Mouse (Mus musculus): ENCODE data around the gene Abcc6. TPM values are rescaled to one million over a fixed set of nuclear protein-coding genes. Genes with fewer than 3 reads are reported as not detected.
A peak's percentile ranks its signal among the peaks of the same experiment; 100 is the strongest.

The Abcc6 gene
- polyA plus RNA-seq, 1 experiment from 2014 or later: 0.87 TPM

DNA sequence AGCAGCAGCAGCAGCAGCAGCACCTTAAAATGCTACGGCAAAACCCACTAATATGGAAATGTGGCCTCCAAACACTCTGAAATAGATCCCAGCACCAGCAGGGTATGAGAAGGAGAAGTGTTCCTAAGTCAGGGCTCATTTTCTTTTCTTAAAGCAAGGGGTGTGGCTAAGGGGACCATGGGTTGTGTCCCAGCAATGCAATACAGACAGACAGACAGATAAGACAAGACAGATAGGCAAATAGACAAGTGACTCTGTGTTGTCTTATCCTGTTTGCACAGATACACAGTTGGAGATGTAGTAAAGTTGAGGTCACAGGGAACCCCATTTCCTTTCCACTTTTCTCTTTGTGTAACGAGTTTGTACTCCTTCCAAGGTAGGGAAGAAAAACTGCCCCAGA is 973 bp upstream of the Abcc6 start:
- WGBS: 63% methylated on average over 2 of the region's 2 CpGs
- H3K36me3 ChIP-seq (ENCODE audit: insufficient read depth, low read length): no peaks in the 10 kb centered on the region
- H3K27me3 ChIP-seq (ENCODE audit: insufficient read depth, low read length): no peaks in the 10 kb centered on the region
- no peak overlapping the region for H3K27ac ChIP-seq (ENCODE audit: low read length)
- peaks cover 13% of the 10 kb centered on the region for H3K4me1 ChIP-seq (ENCODE audit: insufficient read depth, low read length)
- no peak overlapping the region for H3K4me3 ChIP-seq (ENCODE audit: low read length)
- no peaks in the 10 kb centered on the region for H3K9me3 ChIP-seq (ENCODE audit: low read length)
- H3K9ac ChIP-seq (replicated peaks; ENCODE audit: low read length): no peak overlapping the region
- ATAC-seq (ENCODE audit: low FRiP score, low TSS enrichment): no peak
- H3K4me2 ChIP-seq (replicated peaks; ENCODE audit: low read depth, low read length): no peak overlapping the region

- no peaks in the 10 kb centered on the region for H3K27me3 ChIP-seq (ENCODE audit: insufficient read depth, low read length)
- 0 out of 2 replicates have a peak overlapping the region, but pooled peaks have one; percentile 18 for H3K4me3 ChIP-seq (ENCODE audit: low read length)
- whole genome bisulfite sequencing: 65% methylated on average over 8 of the region's 9 CpGs
- H3K27ac ChIP-seq (ENCODE audit: low read length): peak overlapping the region; percentile 39; the same call in 1 of the 2 replicates
- no peaks in the 10 kb centered on the region for H3K9me3 ChIP-seq (ENCODE audit: low read length)
- H3K9ac ChIP-seq (replicated peaks; ENCODE audit: low read length): peak overlapping the region; percentile 43
- no peak; the same call in 1 of the 2 replicates for ATAC-seq (ENCODE audit: low FRiP score, low TSS enrichment)
- H3K4me2 ChIP-seq (replicated peaks; ENCODE audit: low read depth, low read length): peak overlapping the region; percentile 45
- H3K36me3 ChIP-seq (ENCODE audit: insufficient read depth, low read length): no peaks in the 10 kb centered on the region
- H3K4me1 ChIP-seq (ENCODE audit: insufficient read depth, low read length): peaks cover 6% of the 10 kb centered on the region
Measured at GRCm38 (mm10) chr7:46029299-46030144, 580 bp downstream of the Abcc6 start.

DNA sequence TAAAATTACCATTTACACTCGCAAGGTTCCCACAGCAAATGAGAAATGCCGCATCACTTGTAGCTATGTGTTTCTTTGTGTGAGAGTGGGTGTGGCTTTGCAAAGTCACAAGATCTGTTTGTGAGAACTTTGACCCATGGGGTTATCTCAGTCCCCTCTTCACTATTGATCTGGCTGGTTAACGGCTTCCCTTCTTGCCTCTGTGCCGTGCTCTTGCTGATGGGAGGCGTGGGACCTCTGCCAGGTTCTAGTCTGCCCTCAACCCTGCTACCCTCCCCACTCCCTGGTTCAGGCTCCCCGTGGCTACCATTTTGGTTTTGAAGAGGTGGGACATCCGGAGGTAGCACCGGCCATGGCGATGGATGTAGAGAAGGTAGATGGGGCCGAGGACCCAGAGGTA is 1.4 kb downstream of the Abcc6 start:
- Histone ChIP-seq H3K9me3 (ENCODE audit: low read length) (no peaks in the 10 kb centered on the region), H3K9ac (replicated peaks; ENCODE audit: low read length) (no peak overlapping the region), H3K27ac (ENCODE audit: low read length) (no peak overlapping the region), H3K36me3 (ENCODE audit: insufficient read depth, low read length) (no peaks in the 10 kb centered on the region), H3K4me1 (ENCODE audit: insufficient read depth, low read length) (peaks cover 4% of the 10 kb centered on the region; the same call in 1 of the 2 replicates), H3K4me3 (ENCODE audit: low read length) (no peak overlapping the region), H3K27me3 (ENCODE audit: insufficient read depth, low read length) (no peaks in the 10 kb centered on the region), H3K4me2 (replicated peaks; ENCODE audit: low read depth, low read length) (no peak overlapping the region)
- ATAC-seq (ENCODE audit: low FRiP score, low TSS enrichment): no peak
- 88% methylated on average over 10 of the region's 10 CpGs for WGBS

DNA sequence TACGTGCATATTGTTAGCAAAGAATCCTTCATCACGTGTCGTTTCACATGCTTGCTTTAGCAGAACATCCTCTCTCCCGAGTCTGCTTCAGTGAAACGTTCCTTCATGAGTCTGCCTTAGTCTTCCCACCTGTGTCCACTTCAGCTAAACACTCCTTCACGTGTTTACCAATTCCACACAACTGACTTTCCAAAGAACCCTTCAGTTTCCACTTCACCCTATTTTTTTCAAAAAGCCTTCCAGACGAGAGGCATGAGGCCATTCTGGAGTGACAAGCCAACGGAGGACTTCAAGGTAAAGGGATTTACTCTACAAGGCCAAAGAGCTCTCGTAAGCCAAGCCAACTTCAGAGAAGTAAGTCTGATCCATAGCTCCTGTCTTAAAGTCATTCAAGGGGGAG is 4.7 kb downstream of the Abcc6 start:
- no peak overlapping the region for H3K9ac ChIP-seq (replicated peaks; ENCODE audit: low read length)
- H3K4me3 ChIP-seq (ENCODE audit: low read length): no peak overlapping the region
- 77% methylated on average over 9 of the region's 9 CpGs for WGBS
- H3K4me1 ChIP-seq (ENCODE audit: insufficient read depth, low read length): peaks cover 4% of the 10 kb centered on the region; the same call in 1 of the 2 replicates
- H3K4me2 ChIP-seq (replicated peaks; ENCODE audit: low read depth, low read length): no peak overlapping the region
- ATAC-seq (ENCODE audit: low FRiP score, low TSS enrichment): no peak
- no peaks in the 10 kb centered on the region for H3K36me3 ChIP-seq (ENCODE audit: insufficient read depth, low read length)
- H3K9me3 ChIP-seq (ENCODE audit: low read length): no peaks in the 10 kb centered on the region
- H3K27me3 ChIP-seq (ENCODE audit: insufficient read depth, low read length): no peaks in the 10 kb centered on the region
- no peak overlapping the region for H3K27ac ChIP-seq (ENCODE audit: low read length)

DNA sequence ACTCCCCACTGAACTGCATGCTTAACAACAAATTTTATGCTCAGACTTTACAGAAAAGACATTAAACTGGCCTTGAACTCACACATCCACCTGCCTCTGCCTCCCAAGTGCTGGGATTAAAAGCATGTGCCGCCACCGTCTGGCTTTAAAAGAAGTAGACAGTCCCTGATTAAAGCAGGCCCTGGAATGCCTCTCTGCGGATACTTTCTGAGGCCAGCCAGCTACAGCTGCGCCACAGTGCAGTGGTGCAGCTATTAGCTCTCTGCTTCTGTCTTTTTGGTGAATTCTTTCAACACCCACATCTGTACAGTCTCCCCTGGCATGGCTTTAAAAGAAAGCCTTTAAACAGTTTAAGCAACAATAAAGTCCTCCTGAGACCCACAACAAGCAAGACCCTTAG is 8.2 kb downstream of the Abcc6 start:
- no peak overlapping the region for H3K9ac ChIP-seq (replicated peaks; ENCODE audit: low read length)
- no peak overlapping the region for H3K4me3 ChIP-seq (ENCODE audit: low read length)
- H3K27me3 ChIP-seq (ENCODE audit: insufficient read depth, low read length): no peaks in the 10 kb centered on the region
- H3K27ac ChIP-seq (ENCODE audit: low read length): no peak overlapping the region
- peaks cover 6% of the 10 kb centered on the region; the same call in 1 of the 2 replicates for H3K4me1 ChIP-seq (ENCODE audit: insufficient read depth, low read length)
- no peak overlapping the region for H3K4me2 ChIP-seq (replicated peaks; ENCODE audit: low read depth, low read length)
- H3K9me3 ChIP-seq (ENCODE audit: low read length): no peaks in the 10 kb centered on the region
- H3K36me3 ChIP-seq (ENCODE audit: insufficient read depth, low read length): no peaks in the 10 kb centered on the region
- WGBS: 29% methylated on average over 4 of the region's 4 CpGs
- ATAC-seq (ENCODE audit: low FRiP score, low TSS enrichment): no peak

DNA sequence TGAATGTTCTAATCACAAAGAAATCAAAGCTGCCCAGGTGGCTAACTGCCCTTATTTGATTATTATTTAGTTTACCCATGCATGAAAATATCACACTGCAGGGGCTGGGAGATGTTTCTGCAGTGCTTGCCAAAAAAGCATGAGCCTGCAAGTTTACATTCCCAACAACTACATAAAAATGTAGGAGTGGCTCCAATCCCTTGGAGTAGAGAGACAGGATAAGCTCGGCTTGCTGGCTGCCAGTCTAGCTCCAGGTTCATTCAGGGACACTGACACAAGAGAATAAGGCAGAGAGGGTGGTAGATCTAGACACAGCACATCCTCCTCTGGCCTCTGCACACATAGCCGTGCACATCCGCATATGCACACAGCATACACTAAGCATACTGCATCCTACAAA is 10.5 kb downstream of the Abcc6 start:
- Histone ChIP-seq H3K27me3 (ENCODE audit: insufficient read depth, low read length) (no peaks in the 10 kb centered on the region), H3K27ac (ENCODE audit: low read length) (no peak overlapping the region), H3K4me2 (replicated peaks; ENCODE audit: low read depth, low read length) (no peak overlapping the region), H3K36me3 (ENCODE audit: insufficient read depth, low read length) (no peaks in the 10 kb centered on the region), H3K9ac (replicated peaks; ENCODE audit: low read length) (no peak overlapping the region), H3K4me3 (ENCODE audit: low read length) (no peak overlapping the region), H3K4me1 (ENCODE audit: insufficient read depth, low read length) (peaks cover 6% of the 10 kb centered on the region; the same call in 1 of the 2 replicates), H3K9me3 (ENCODE audit: low read length) (no peaks in the 10 kb centered on the region)
- ATAC-seq (ENCODE audit: low FRiP score, low TSS enrichment): no peak
- WGBS: 64% methylated on average over 3 of the region's 3 CpGs

- Histone ChIP-seq H3K27ac (ENCODE audit: low read length) (peak overlapping the region; percentile 65), H3K27me3 (ENCODE audit: insufficient read depth, low read length) (no peaks in the 10 kb centered on the region), H3K9ac (replicated peaks; ENCODE audit: low read length) (no peak overlapping the region), H3K9me3 (ENCODE audit: low read length) (no peaks in the 10 kb centered on the region), H3K36me3 (ENCODE audit: insufficient read depth, low read length) (no peaks in the 10 kb centered on the region), H3K4me1 (ENCODE audit: insufficient read depth, low read length) (peaks cover 11% of the 10 kb centered on the region), H3K4me3 (ENCODE audit: low read length) (no peak overlapping the region), H3K4me2 (replicated peaks; ENCODE audit: low read depth, low read length) (no peak overlapping the region)
- ATAC-seq (ENCODE audit: low FRiP score, low TSS enrichment): peak; percentile 81
- 13% methylated on average over 9 of the region's 9 CpGs for WGBS
Measured at GRCm38 (mm10) chr7:46013266-46014010, 16.7 kb downstream of the Abcc6 start.

- Histone ChIP-seq H3K27ac (ENCODE audit: low read length) (no peak overlapping the region), H3K9ac (replicated peaks; ENCODE audit: low read length) (no peak overlapping the region), H3K4me1 (ENCODE audit: insufficient read depth, low read length) (peaks cover 11% of the 10 kb centered on the region), H3K36me3 (ENCODE audit: insufficient read depth, low read length) (no peaks in the 10 kb centered on the region), H3K27me3 (ENCODE audit: insufficient read depth, low read length) (no peaks in the 10 kb centered on the region), H3K9me3 (ENCODE audit: low read length) (no peaks in the 10 kb centered on the region), H3K4me2 (replicated peaks; ENCODE audit: low read depth, low read length) (no peak overlapping the region), H3K4me3 (ENCODE audit: low read length) (no peak overlapping the region)
- no peak for ATAC-seq (ENCODE audit: low FRiP score, low TSS enrichment)
Measured at GRCm38 (mm10) chr7:46012121-46012520, 18.0 kb downstream of the Abcc6 start.

DNA sequence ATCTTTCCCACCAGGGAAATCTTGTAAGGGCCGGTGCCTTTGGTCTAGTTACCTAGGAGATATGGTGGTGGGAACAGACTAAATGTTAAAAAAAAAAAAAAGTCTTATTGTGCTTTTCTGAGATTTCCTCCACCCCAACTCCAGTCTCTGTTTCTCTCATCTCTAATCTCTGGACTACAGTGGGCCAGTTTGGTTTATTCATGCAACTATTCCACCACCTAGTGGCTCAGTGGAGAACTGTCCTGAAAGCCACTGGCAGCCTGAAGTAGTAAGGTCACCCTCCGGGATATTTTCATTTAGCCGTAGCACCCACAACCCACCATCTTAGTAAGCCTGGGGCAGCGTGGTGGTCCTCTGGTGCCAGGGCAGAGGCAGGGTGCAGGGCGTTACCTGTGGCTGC is 20.5 kb downstream of the Abcc6 start:
- H3K4me1 ChIP-seq (ENCODE audit: insufficient read depth, low read length): peaks cover 11% of the 10 kb centered on the region
- ATAC-seq (ENCODE audit: low FRiP score, low TSS enrichment): 0 out of 2 replicates have a peak, but pooled peaks have one; percentile 24
- no peak overlapping the region for H3K4me2 ChIP-seq (replicated peaks; ENCODE audit: low read depth, low read length)
- no peak overlapping the region for H3K4me3 ChIP-seq (ENCODE audit: low read length)
- no peaks in the 10 kb centered on the region for H3K9me3 ChIP-seq (ENCODE audit: low read length)
- no peaks in the 10 kb centered on the region for H3K27me3 ChIP-seq (ENCODE audit: insufficient read depth, low read length)
- H3K36me3 ChIP-seq (ENCODE audit: insufficient read depth, low read length): no peaks in the 10 kb centered on the region
- 17% methylated on average over 5 of the region's 5 CpGs for WGBS
- H3K27ac ChIP-seq (ENCODE audit: low read length): no peak overlapping the region
- no peak overlapping the region for H3K9ac ChIP-seq (replicated peaks; ENCODE audit: low read length)

DNA sequence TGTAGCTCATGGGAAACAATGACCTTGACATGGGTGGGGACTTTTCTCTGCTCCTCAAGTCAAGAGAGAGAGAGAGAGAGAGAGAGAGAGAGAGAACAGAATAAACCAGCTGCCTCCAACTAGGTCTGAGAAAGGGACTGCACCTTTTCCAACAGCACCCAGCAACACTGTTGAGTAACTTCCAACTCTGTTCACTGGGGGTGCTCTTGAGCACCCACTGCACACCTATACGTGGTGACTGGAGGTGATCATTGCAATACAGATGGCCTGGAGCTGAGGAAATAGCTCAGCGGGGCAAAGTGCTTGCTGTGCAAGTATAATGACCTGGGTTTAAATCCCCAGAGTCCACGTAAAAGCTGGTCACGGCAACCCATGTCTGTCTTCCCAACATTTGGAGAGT is 27.4 kb downstream of the Abcc6 start:
- no peaks in the 10 kb centered on the region for H3K27me3 ChIP-seq (ENCODE audit: insufficient read depth, low read length)
- no peak overlapping the region for H3K9ac ChIP-seq (replicated peaks; ENCODE audit: low read length)
- no peak for ATAC-seq (ENCODE audit: low FRiP score, low TSS enrichment)
- H3K4me3 ChIP-seq (ENCODE audit: low read length): no peak overlapping the region
- 62% methylated on average over 4 of the region's 4 CpGs for WGBS
- no peaks in the 10 kb centered on the region for H3K4me1 ChIP-seq (ENCODE audit: insufficient read depth, low read length)
- no peak overlapping the region for H3K4me2 ChIP-seq (replicated peaks; ENCODE audit: low read depth, low read length)
- H3K36me3 ChIP-seq (ENCODE audit: insufficient read depth, low read length): no peaks in the 10 kb centered on the region
- no peak overlapping the region for H3K27ac ChIP-seq (ENCODE audit: low read length)
- H3K9me3 ChIP-seq (ENCODE audit: low read length): no peaks in the 10 kb centered on the region
